Mouse (Mus musculus) right cerebral cortex, postnatal 4 days (tissue): Measurements from ENCODE around the gene Plekha6.

ENCODE experiments used
- DNase-seq: peaks from one replicate; pipeline ENCODE4 v3.0.0-alpha.2; 2022

Gene Plekha6

GRCm38 (mm10) chr1:133183141-133183925 is 19.3 kb downstream of the Plekha6 start:
- DNase-seq: no peak

GRCm38 (mm10) chr1:133187948-133188680 is 24.1 kb downstream of the Plekha6 start:
- peak; percentile 85 for DNase-seq

GRCm38 (mm10) chr1:133188719-133189118 is 24.7 kb downstream of the Plekha6 start:
- DNase-seq: no peak

GRCm38 (mm10) chr1:133189471-133189870 is 25.5 kb downstream of the Plekha6 start:
- no peak for DNase-seq

- DNase-seq: no peak
Measured at GRCm38 (mm10) chr1:133190550-133190949, 26.5 kb downstream of the Plekha6 start.

GRCm38 (mm10) chr1:133196181-133196580 is 32.2 kb downstream of the Plekha6 start:
- DNase-seq: no peak

- DNase-seq: no peak
Measured at GRCm38 (mm10) chr1:133197266-133197665, 33.3 kb downstream of the Plekha6 start.

GRCm38 (mm10) chr1:133199706-133200105 is 35.7 kb downstream of the Plekha6 start:
- no peak for DNase-seq

- no peak for DNase-seq
Measured at GRCm38 (mm10) chr1:133201499-133201898, 37.5 kb downstream of the Plekha6 start.

GRCm38 (mm10) chr1:133203701-133204100 is 39.7 kb downstream of the Plekha6 start:
- DNase-seq: no peak

- no peak for DNase-seq
Measured at GRCm38 (mm10) chr1:133204341-133204849, 40.4 kb downstream of the Plekha6 start.

GRCm38 (mm10) chr1:133204985-133205384 is 41.0 kb downstream of the Plekha6 start:
- DNase-seq: no peak

GRCm38 (mm10) chr1:133208086-133208815 is 44.2 kb downstream of the Plekha6 start:
- no peak for DNase-seq

GRCm38 (mm10) chr1:133209036-133209435 is 45.0 kb downstream of the Plekha6 start:
- DNase-seq: no peak

- no peak for DNase-seq
Measured at GRCm38 (mm10) chr1:133209482-133209881, 45.5 kb downstream of the Plekha6 start.

- no peak for DNase-seq
Measured at GRCm38 (mm10) chr1:133209901-133210516, 46.0 kb downstream of the Plekha6 start.

GRCm38 (mm10) chr1:133210766-133211165 is 46.8 kb downstream of the Plekha6 start:
- no peak for DNase-seq

GRCm38 (mm10) chr1:133212273-133212672 is 48.3 kb downstream of the Plekha6 start:
- no peak for DNase-seq

GRCm38 (mm10) chr1:133213098-133213497 is 49.1 kb downstream of the Plekha6 start:
- DNase-seq: no peak

- DNase-seq: no peak
Measured at GRCm38 (mm10) chr1:133213901-133214300, 49.9 kb downstream of the Plekha6 start.

GRCm38 (mm10) chr1:133214672-133215359 is 50.8 kb downstream of the Plekha6 start:
- DNase-seq: no peak

GRCm38 (mm10) chr1:133215360-133215700 is 51.3 kb downstream of the Plekha6 start:
- DNase-seq: no peak
